Mouse (Mus musculus) bone marrow, adult 2 months (tissue): ENCODE results near the gene Supt5.

Experiments
- CTCF ChIP-seq: fragments of 200-500 bp; IDR thresholded peaks from 2 replicates; pipeline ENCODE4 v1.5.1; 2011; ENCODE audit warnings: low read length, control low read depth; ENCODE audit not compliant: control insufficient read depth, insufficient read depth
- POLR2A ChIP-seq: fragments of 200-500 bp; IDR thresholded peaks from 2 replicates; pipeline ENCODE4 v1.6.1; 2011; ENCODE audit warnings: low read depth, mild to moderate bottlenecking, control low read depth, low read length, borderline replicate concordance; ENCODE audit not compliant: control insufficient read depth

DNA sequence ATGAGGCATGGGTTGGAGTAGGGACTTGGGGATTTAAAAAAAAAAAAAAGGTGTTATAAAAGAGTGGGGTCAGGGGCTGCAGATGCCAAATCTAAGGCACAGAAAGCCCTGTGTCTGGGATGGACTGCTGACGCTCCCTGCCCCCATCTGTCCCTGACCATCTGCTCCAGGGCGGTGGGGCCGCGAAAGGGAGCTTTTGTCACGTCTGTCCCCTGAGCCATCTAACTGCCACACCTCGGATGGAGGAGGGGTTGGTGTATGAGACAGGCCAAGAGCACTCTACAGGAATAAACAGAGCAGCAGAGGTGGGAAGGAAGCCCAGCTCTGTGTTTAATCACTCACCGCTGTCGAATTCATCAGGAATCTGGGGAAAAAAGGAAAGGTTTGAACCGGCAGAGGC lies 28.8 kb downstream of the Supt5 start:
- TF ChIP-seq POLR2A (no peak), CTCF (no peak)
